Mouse (Mus musculus) embryo, embryonic 10.5 days (tissue): Measurements from ENCODE around the gene Pym1.

Experiments
- DNase-seq: peaks from one replicate; pipeline ENCODE4 v3.0.0-alpha.2; 2015; ENCODE audit warnings: low spot score

The Pym1 gene

GRCm38 (mm10) chr10:128745946-128746613 lies 1.6 kb upstream of the Pym1 start:
- no peak for DNase-seq

- no peak for DNase-seq
Observed at GRCm38 (mm10) chr10:128746972-128747645, 580 bp upstream of the Pym1 start.

GRCm38 (mm10) chr10:128748252-128748864 lies 669 bp downstream of the Pym1 start:
- peak; percentile 96 for DNase-seq

GRCm38 (mm10) chr10:128772895-128773294 lies 25.2 kb downstream of the Pym1 start:
- DNase-seq = peak; percentile 10

- DNase-seq = peak; percentile 32
Observed at GRCm38 (mm10) chr10:128773685-128774084, 26.0 kb downstream of the Pym1 start.

GRCm38 (mm10) chr10:128778441-128778840 lies 30.8 kb downstream of the Pym1 start:
- no peak for DNase-seq

- DNase-seq = peak; percentile 84
Observed at GRCm38 (mm10) chr10:128779011-128779795, 31.5 kb downstream of the Pym1 start.

GRCm38 (mm10) chr10:128780200-128780599 lies 32.5 kb downstream of the Pym1 start:
- DNase-seq = no peak

- no peak for DNase-seq
Observed at GRCm38 (mm10) chr10:128790398-128791124, 42.9 kb downstream of the Pym1 start, which contains the start of gene Mmp19. Gene Mmp19, plus strand, starts transcription at chr10:128790910.

GRCm38 (mm10) chr10:128792041-128792440 lies 44.4 kb downstream of the Pym1 start:
- DNase-seq = no peak

- DNase-seq = no peak
Observed at GRCm38 (mm10) chr10:128793258-128793657, 45.6 kb downstream of the Pym1 start.

GRCm38 (mm10) chr10:128794391-128794790 lies 46.7 kb downstream of the Pym1 start:
- no peak for DNase-seq

- no peak for DNase-seq
Observed at GRCm38 (mm10) chr10:128795581-128795980, 47.9 kb downstream of the Pym1 start.

GRCm38 (mm10) chr10:128798676-128799075 lies 51.0 kb downstream of the Pym1 start:
- DNase-seq = no peak

- no peak for DNase-seq
Observed at GRCm38 (mm10) chr10:128801981-128802495, 54.3 kb downstream of the Pym1 start.

- DNase-seq = no peak
Observed at GRCm38 (mm10) chr10:128802956-128803355, 55.3 kb downstream of the Pym1 start.

- DNase-seq = no peak
Observed at GRCm38 (mm10) chr10:128803361-128803760, 55.7 kb downstream of the Pym1 start.

GRCm38 (mm10) chr10:128803771-128804270 lies 56.1 kb downstream of the Pym1 start, which contains the start of gene Dnajc14:
Gene Dnajc14, plus strand, starts transcription at chr10:128804062.
- peak; percentile 72 for DNase-seq

GRCm38 (mm10) chr10:128804271-128805091 lies 56.8 kb downstream of the Pym1 start, which contains the start of gene Tmem198b:
Gene Tmem198b, minus strand, starts transcription at chr10:128804370.
- peak; percentile 85 for DNase-seq
